In genomic region chr6:6818036-6818788, GRCm38 (mm10) we compare ENCODE assay signal across 16 mouse cellular contexts. TPM values are rescaled to one million over a fixed set of nuclear protein-coding genes. Genes with fewer than 3 reads are reported as not detected.
A peak's percentile ranks its signal among the peaks of the same experiment; 100 is the strongest.
DNase-seq lines count a peak whose midpoint lies in the region; ATAC-seq and TF ChIP-seq lines count a peak whose summit lies in the region.
"Had no signal": no experiment of that assay in that cellular context is flagged by ENCODE, and none has a peak within 500 bp of the region (broad histone marks: within the 10 kb centered on the region; RNA-seq: fewer than 3 reads in every experiment).

No protein-coding gene starts in this region.

- no peak for TF ChIP-seq CTCF in hindbrain, postnatal 0 days (IDR thresholded peaks at IDR 0.05; ENCODE audit: low read depth)

- H3K4me3 ChIP-seq in midbrain, embryonic 11.5 days (ENCODE audit: low read depth, low read length), result no peak overlapping the region
- H3K4me3 ChIP-seq in midbrain, embryonic 10.5 days, result no peak overlapping the region
- no peak overlapping the region for H3K4me3 ChIP-seq in hindbrain, postnatal 0 days (ENCODE audit: low read length)
- no peak overlapping the region for H3K4me3 ChIP-seq in heart, embryonic 12.5 days
- H3K4me3 ChIP-seq: heart, embryonic 15.5 days; liver, embryonic 12.5 days; lung, embryonic 15.5 days had no signal

- ATAC-seq in midbrain, embryonic 11.5 days (ENCODE audit: low FRiP score), result 0 out of 2 replicates have a peak, but pooled peaks have one; percentile 24
- ATAC-seq in hindbrain, postnatal 0 days, result 0 out of 2 replicates have a peak, but pooled peaks have one; percentile 29
- no peak for ATAC-seq in heart, embryonic 12.5 days (ENCODE audit: insufficient number of reproducible peaks, low FRiP score)
- ATAC-seq: liver, embryonic 12.5 days had no signal

- H3K36me3 ChIP-seq in midbrain, embryonic 11.5 days (ENCODE audit: control insufficient read depth, insufficient read depth, low read length), result no peaks in the 10 kb centered on the region
- no peaks in the 10 kb centered on the region for H3K36me3 ChIP-seq in midbrain, embryonic 10.5 days
- no peaks in the 10 kb centered on the region for H3K36me3 ChIP-seq in hindbrain, postnatal 0 days (ENCODE audit: insufficient read depth, low read length)
- no peaks in the 10 kb centered on the region for H3K36me3 ChIP-seq in heart, embryonic 12.5 days
- H3K36me3 ChIP-seq: heart, embryonic 15.5 days; liver, embryonic 12.5 days; lung, embryonic 15.5 days had no signal

- H3K4me2 ChIP-seq in midbrain, embryonic 11.5 days, result no peak overlapping the region
- no peak overlapping the region for H3K4me2 ChIP-seq in hindbrain, postnatal 0 days (ENCODE audit: low read depth, low read length)
- H3K4me2 ChIP-seq in heart, embryonic 12.5 days, result no peak overlapping the region
- H3K4me2 ChIP-seq: heart, embryonic 15.5 days; liver, embryonic 12.5 days; lung, embryonic 15.5 days had no signal

- no peaks in the 10 kb centered on the region for H3K27me3 ChIP-seq in midbrain, embryonic 11.5 days (ENCODE audit: control insufficient read depth, insufficient read depth, low read length)
- H3K27me3 ChIP-seq in midbrain, embryonic 10.5 days (ENCODE audit: low read depth, poor library complexity, severe bottlenecking), result peaks cover 11% of the 10 kb centered on the region
- no peaks in the 10 kb centered on the region for H3K27me3 ChIP-seq in hindbrain, postnatal 0 days (ENCODE audit: insufficient read depth, low read length)
- no peaks in the 10 kb centered on the region for H3K27me3 ChIP-seq in heart, embryonic 12.5 days (replicated peaks)
- H3K27me3 ChIP-seq: heart, embryonic 15.5 days; liver, embryonic 12.5 days; lung, embryonic 15.5 days had no signal

- no peak overlapping the region for H3K9ac ChIP-seq in midbrain, embryonic 11.5 days (ENCODE audit: low read length)
- no peak overlapping the region for H3K9ac ChIP-seq in hindbrain, postnatal 0 days (replicated peaks; ENCODE audit: low read length)
- H3K9ac ChIP-seq in heart, embryonic 12.5 days, result no peak overlapping the region
- H3K9ac ChIP-seq: heart, embryonic 15.5 days; liver, embryonic 12.5 days; lung, embryonic 15.5 days had no signal

- no peak overlapping the region for H3K27ac ChIP-seq in midbrain, embryonic 11.5 days (ENCODE audit: low read depth, low read length)
- H3K27ac ChIP-seq in midbrain, embryonic 10.5 days (replicated peaks), result no peak overlapping the region
- H3K27ac ChIP-seq in hindbrain, postnatal 0 days, result no peak overlapping the region
- H3K27ac ChIP-seq in heart, embryonic 12.5 days (ENCODE audit: poor library complexity, severe bottlenecking), result no peak overlapping the region
- H3K27ac ChIP-seq: heart, embryonic 15.5 days; liver, embryonic 12.5 days; lung, embryonic 15.5 days had no signal

- peak; percentile 70 for DNase-seq in midbrain, embryonic 11.5 days (ENCODE audit: low spot score, missing footprints)
- no peak for DNase-seq in midbrain, embryonic 10.5 days (ENCODE audit: low spot score)
- DNase-seq in adrenal gland, postnatal 14 days, result peak; percentile 36
- no peak for DNase-seq in hindbrain, postnatal 0 days (ENCODE audit: low spot score)
- peak; percentile 4 for DNase-seq in yolk sac, embryonic 10.5 days (ENCODE audit: low spot score)
- no peak for DNase-seq in spleen, postnatal 36 days (ENCODE audit: low spot score in 2 of 2)
- DNase-seq: cerebellum, adult 9-10 months; layer of hippocampus, postnatal 36 days; thymus, adult 18-20 months had no signal

- 63% methylated on average over 9 of the region's 9 CpGs for WGBS in midbrain, embryonic 11.5 days
- 62% methylated on average over 8 of the region's 9 CpGs for WGBS in midbrain, embryonic 10.5 days
- WGBS in hindbrain, postnatal 0 days, result 55% methylated on average over 8 of the region's 9 CpGs
- WGBS in heart, embryonic 12.5 days, result 43% methylated on average over 9 of the region's 9 CpGs

- no peaks in the 10 kb centered on the region for H3K9me3 ChIP-seq in midbrain, embryonic 11.5 days (ENCODE audit: control insufficient read depth, low read length)
- H3K9me3 ChIP-seq in midbrain, embryonic 10.5 days (replicated peaks), result no peaks in the 10 kb centered on the region
- H3K9me3 ChIP-seq in hindbrain, postnatal 0 days (ENCODE audit: low read length), result no peaks in the 10 kb centered on the region
- no peaks in the 10 kb centered on the region for H3K9me3 ChIP-seq in heart, embryonic 12.5 days (replicated peaks)
- H3K9me3 ChIP-seq: heart, embryonic 15.5 days; liver, embryonic 12.5 days; lung, embryonic 15.5 days had no signal

- no peaks in the 10 kb centered on the region for H3K4me1 ChIP-seq in midbrain, embryonic 11.5 days (ENCODE audit: control insufficient read depth, insufficient read depth, low read length)
- H3K4me1 ChIP-seq in midbrain, embryonic 10.5 days, result peaks cover 7% of the 10 kb centered on the region
- no peaks in the 10 kb centered on the region for H3K4me1 ChIP-seq in hindbrain, postnatal 0 days (ENCODE audit: insufficient read depth, low read length)
- no peaks in the 10 kb centered on the region for H3K4me1 ChIP-seq in heart, embryonic 12.5 days (replicated peaks)
- H3K4me1 ChIP-seq: heart, embryonic 15.5 days; liver, embryonic 12.5 days; lung, embryonic 15.5 days had no signal

RNA-seq across cellular contexts. Expression of gene Dlx6, which starts 44.9 kb away (rescaled TPM):
- 0.33 and 0.81 TPM in 2 replicates for polyA plus RNA-seq in midbrain, embryonic 11.5 days (2014; fragmentation: Nextera tagmentation; extraction: Ambion mirVana)
- polyA plus RNA-seq in midbrain, embryonic 10.5 days (2016; fragmentation: Nextera tagmentation; extraction: Ambion mirVana), result 0.48 and 0.79 TPM in 2 replicates
- total RNA-seq in adrenal gland, postnatal 14 days (2021), result not detected in 2 replicates
- not detected in 2 replicates for total RNA-seq in hindbrain, postnatal 0 days (2014; rRNA removed)
- polyA plus RNA-seq in hindbrain, postnatal 0 days (2015; fragmentation: Nextera tagmentation; extraction: Ambion mirVana), result not detected in 2 replicates
- 0.14 TPM in 1 of 2 replicates, not detected in the other for polyA plus RNA-seq in heart, embryonic 12.5 days (2016; fragmentation: Nextera tagmentation; extraction: Ambion mirVana)
- total RNA-seq: gastrocnemius, postnatal 4 days had no signal
- polyA plus RNA-seq: intestine, embryonic 14.5 days; kidney, embryonic 14.5 days; liver, embryonic 12.5 days; lung, embryonic 15.5 days had no signal

Comparison
In these comparisons a context has a peak if more than half of its experiments do, and no peak if none do; other contexts are left out.
1. DNase-seq: peak in midbrain, embryonic 11.5 days (single experiment), adrenal gland, postnatal 14 days (single experiment) and yolk sac, embryonic 10.5 days (single experiment); none in midbrain, embryonic 10.5 days (single experiment), hindbrain, postnatal 0 days (single experiment) and spleen, postnatal 36 days (0 of 2).